Mouse (Mus musculus) bone marrow, adult 2 months (tissue): ENCODE measurements around the gene Ptrhd1.
A peak's percentile ranks its signal among the peaks of the same experiment; 100 is the strongest.

Experiments
- CTCF ChIP-seq: fragments of 200-500 bp; IDR thresholded peaks from 2 replicates; pipeline ENCODE4 v1.5.1; 2011; ENCODE audit warnings: low read length, control low read depth; ENCODE audit not compliant: control insufficient read depth, insufficient read depth
- POLR2A ChIP-seq: fragments of 200-500 bp; IDR thresholded peaks from 2 replicates; pipeline ENCODE4 v1.6.1; 2011; ENCODE audit warnings: low read depth, mild to moderate bottlenecking, control low read depth, low read length, borderline replicate concordance; ENCODE audit not compliant: control insufficient read depth

DNA sequence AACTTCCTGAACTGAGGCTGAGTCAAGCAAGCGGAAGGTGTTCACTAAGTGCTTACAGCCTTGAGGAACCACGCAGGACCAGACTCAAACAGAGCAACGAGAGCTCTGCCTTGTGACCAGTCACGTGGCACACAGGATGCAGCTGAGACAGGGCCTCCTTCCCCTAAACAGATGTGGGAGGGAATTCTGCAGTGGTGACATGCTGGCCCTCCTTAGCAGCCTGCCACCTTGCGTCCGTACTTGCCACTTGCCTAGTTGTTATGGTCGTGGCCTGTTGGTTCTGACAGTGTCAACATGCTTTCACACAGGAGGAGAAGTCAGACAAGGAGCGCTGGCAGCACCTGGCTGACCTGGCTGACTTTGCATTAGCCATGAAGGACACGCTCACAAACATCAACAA, 22.7 kb upstream of the Ptrhd1 start:
- no peak for TF ChIP-seq POLR2A
- TF ChIP-seq CTCF = peak; percentile 46; the same call in 1 of the 2 replicates
